Mouse (Mus musculus): ENCODE results near the gene 1600014C23Rik.

DNA sequence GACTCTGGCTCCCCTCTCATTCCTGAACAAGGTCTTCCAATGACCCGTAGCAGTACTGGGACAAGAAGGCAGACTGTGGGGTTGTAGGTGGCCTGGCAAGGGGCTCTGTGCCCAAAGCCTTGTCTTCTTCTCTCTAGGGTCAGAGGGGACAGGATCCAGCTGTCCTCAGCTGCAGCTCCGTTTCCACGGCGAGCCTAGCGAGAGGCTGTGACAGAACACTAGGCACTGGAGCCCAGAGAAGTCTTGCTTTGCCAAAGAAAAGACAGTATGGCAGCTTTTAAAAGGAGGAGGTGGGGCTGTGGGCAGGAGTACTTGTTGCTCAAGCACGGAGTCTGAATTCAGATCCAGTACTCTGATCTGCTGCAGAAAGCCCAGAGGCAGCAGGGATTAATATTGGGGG lies 36.8 kb upstream of the 1600014C23Rik start:
- TF ChIP-seq GATA1 (IDR thresholded peaks at IDR 0.05; ENCODE audit: borderline replicate concordance, low read length) (no peak), CTCF (IDR thresholded peaks at IDR 0.05; ENCODE audit: low read depth, low read length) (no peak), GATA2 (IDR thresholded peaks at IDR 0.05; ENCODE audit: borderline replicate concordance, low read depth, low read length) (no peak)

All from G1E (cell line).